Mouse (Mus musculus) embryo, embryonic 10 days (tissue): ENCODE results near the gene Txnrd1.

Experiments
- DNase-seq: peaks from one replicate; pipeline ENCODE4 v3.0.0-alpha.2; 2015; ENCODE audit warnings: low spot score

Gene Txnrd1

GRCm38 (mm10) chr10:82866356-82866755 lies 32.6 kb downstream of the Txnrd1 start, which contains the start of gene Eid3:
Gene Eid3, plus strand, starts transcription at chr10:82866626.
- no peak for DNase-seq

- no peak for DNase-seq
These were observed 33.1 kb downstream of the Txnrd1 start for GRCm38 (mm10) chr10:82866832-82867231.

GRCm38 (mm10) chr10:82868418-82869086 lies 34.8 kb downstream of the Txnrd1 start:
- no peak for DNase-seq

GRCm38 (mm10) chr10:82875446-82875845 lies 41.7 kb downstream of the Txnrd1 start:
- DNase-seq: no peak

GRCm38 (mm10) chr10:82876076-82876796 lies 42.5 kb downstream of the Txnrd1 start:
- DNase-seq: peak; percentile 23

- DNase-seq: no peak
These were observed 53.6 kb downstream of the Txnrd1 start for GRCm38 (mm10) chr10:82887354-82887753.

GRCm38 (mm10) chr10:82888576-82888975 lies 54.8 kb downstream of the Txnrd1 start:
- no peak for DNase-seq

GRCm38 (mm10) chr10:82889447-82889973 lies 55.8 kb downstream of the Txnrd1 start:
- DNase-seq: no peak

GRCm38 (mm10) chr10:82890936-82891335 lies 57.2 kb downstream of the Txnrd1 start:
- DNase-seq: no peak

GRCm38 (mm10) chr10:82891427-82891826 lies 57.7 kb downstream of the Txnrd1 start:
- no peak for DNase-seq

GRCm38 (mm10) chr10:82892442-82893055 lies 58.8 kb downstream of the Txnrd1 start:
- DNase-seq: no peak

GRCm38 (mm10) chr10:82893872-82894650 lies 60.3 kb downstream of the Txnrd1 start:
- DNase-seq: no peak

- DNase-seq: no peak
These were observed 64.2 kb downstream of the Txnrd1 start for GRCm38 (mm10) chr10:82897936-82898335.

- DNase-seq: no peak
These were observed 65.1 kb downstream of the Txnrd1 start for GRCm38 (mm10) chr10:82898893-82899292.

- DNase-seq: peak; percentile 42
These were observed 66.2 kb downstream of the Txnrd1 start for GRCm38 (mm10) chr10:82899810-82900421.

- DNase-seq: peak; percentile 62
These were observed 66.8 kb downstream of the Txnrd1 start for GRCm38 (mm10) chr10:82900546-82900945.

GRCm38 (mm10) chr10:82901436-82901835 lies 67.7 kb downstream of the Txnrd1 start:
- DNase-seq: peak; percentile 88

- no peak for DNase-seq
These were observed 74.8 kb downstream of the Txnrd1 start for GRCm38 (mm10) chr10:82908526-82908925.

- peak; percentile 78 for DNase-seq
These were observed 75.6 kb downstream of the Txnrd1 start for GRCm38 (mm10) chr10:82909382-82909781.

GRCm38 (mm10) chr10:82910198-82910597 lies 76.4 kb downstream of the Txnrd1 start:
- DNase-seq: no peak

GRCm38 (mm10) chr10:82913238-82913637 lies 79.5 kb downstream of the Txnrd1 start:
- no peak for DNase-seq

GRCm38 (mm10) chr10:82913772-82914171 lies 80.0 kb downstream of the Txnrd1 start:
- no peak for DNase-seq
